Mouse (Mus musculus): ENCODE results near the gene Map3k7cl. TPM values are rescaled to one million over a fixed set of nuclear protein-coding genes. Genes with fewer than 3 reads are reported as not detected.

Map3k7cl gene
- polyA plus RNA-seq, 1 experiment = 2.2 TPM

DNA sequence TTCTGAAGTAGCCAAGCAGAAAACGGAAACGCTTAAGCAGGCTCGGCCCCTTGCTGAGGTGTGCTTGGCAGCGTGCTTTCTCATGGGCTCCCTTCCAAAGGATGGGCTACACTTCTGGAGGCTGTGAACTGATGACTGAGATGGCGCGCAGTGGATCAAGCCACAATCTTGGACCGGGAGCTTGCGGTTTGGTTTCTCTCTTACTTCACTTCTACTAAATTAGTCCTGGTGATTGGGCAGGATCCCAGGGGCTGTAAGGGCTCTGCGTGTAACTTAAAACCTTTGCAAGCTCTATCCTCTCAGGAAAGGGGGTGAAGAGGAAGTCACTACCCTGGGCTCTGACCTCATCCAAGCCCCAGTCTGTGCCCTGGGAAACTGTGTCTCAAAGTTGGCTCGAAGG, 22.5 kb downstream of the Map3k7cl start:
- Histone ChIP-seq H3K4me3 (no peak overlapping the region), H3ac (ENCODE audit: control insufficient read depth, insufficient read length) (no peak overlapping the region), H3K4me2 (ENCODE audit: low read depth) (peak overlapping the region; percentile 71), H3K79me2 (ENCODE audit: control insufficient read depth, insufficient read depth) (no peaks in the 10 kb centered on the region), H3K36me3 (ENCODE audit: control insufficient read depth, insufficient read depth) (no peaks in the 10 kb centered on the region), H3K27me3 (ENCODE audit: control insufficient read depth, insufficient read depth, insufficient read length) (no peaks in the 10 kb centered on the region)
- TF ChIP-seq MAX (IDR thresholded peaks at IDR 0.05; ENCODE audit: low read depth) = no peak
- no peak for TF ChIP-seq REST (IDR thresholded peaks at IDR 0.05; ENCODE audit: insufficient read depth, insufficient read length)
- 0 out of 2 replicates have a peak, but pooled peaks have one; percentile 44 for TF ChIP-seq CEBPB (IDR thresholded peaks at IDR 0.05; ENCODE audit: insufficient read depth, poor library complexity, severe bottlenecking)
- peak in 1 of 3 experiments; percentile 31 for TF ChIP-seq MYOD1 (IDR thresholded peaks at IDR 0.05; ENCODE audit: control insufficient read depth in 1 of 3, insufficient read length in 2 of 3, low read depth in 2 of 3)
- no peak for TF ChIP-seq TCF12 (IDR thresholded peaks at IDR 0.05; ENCODE audit: insufficient read depth, poor library complexity, severe bottlenecking)
- no peak for TF ChIP-seq SRF (IDR thresholded peaks at IDR 0.05; ENCODE audit: control insufficient read depth, insufficient read length, low read depth)
- no peak for TF ChIP-seq POLR2A (IDR thresholded peaks at IDR 0.05; ENCODE audit: insufficient read length, low read depth)
- TF ChIP-seq MYOG (IDR thresholded peaks at IDR 0.05; ENCODE audit: control insufficient read depth in 1 of 3, insufficient read depth in 1 of 3, insufficient read length in 2 of 3, low read depth in 2 of 3) = peak in 1 of 3 experiments; percentile 32
- TF ChIP-seq USF1 (IDR thresholded peaks at IDR 0.05; ENCODE audit: low read depth) = no peak
- no peak for TF ChIP-seq TCF3 (IDR thresholded peaks at IDR 0.05; ENCODE audit: insufficient read length, low read depth)
- no peak for TF ChIP-seq POLR2AphosphoS2 (IDR thresholded peaks at IDR 0.05; ENCODE audit: insufficient read length, low read depth)
- no peak for TF ChIP-seq E2F4 (IDR thresholded peaks at IDR 0.05; ENCODE audit: insufficient read depth)

DNA sequence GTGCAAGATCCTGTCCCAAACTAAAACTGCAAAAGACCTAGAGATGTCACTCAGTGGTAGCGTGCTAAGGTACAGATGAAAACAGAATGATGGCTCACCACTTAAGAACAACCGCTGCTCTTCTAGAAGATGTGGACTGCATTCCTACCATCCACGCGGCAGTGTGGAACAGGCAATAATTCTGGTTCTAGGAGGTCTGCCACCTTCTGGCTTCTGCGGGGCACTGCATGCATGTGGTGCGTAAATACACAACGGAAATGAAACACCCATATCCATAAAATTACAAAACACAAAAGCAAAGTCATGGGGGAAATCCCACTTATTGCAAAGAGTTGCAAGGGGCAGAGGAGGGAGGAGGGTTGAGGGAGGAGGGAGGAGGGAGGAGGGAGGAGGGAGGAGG, 25.8 kb downstream of the Map3k7cl start:
- Histone ChIP-seq H3K27me3 (ENCODE audit: control insufficient read depth, insufficient read depth, insufficient read length) (no peaks in the 10 kb centered on the region), H3K4me3 (no peak overlapping the region), H3ac (ENCODE audit: control insufficient read depth, insufficient read length) (no peak overlapping the region), H3K36me3 (ENCODE audit: control insufficient read depth, insufficient read depth) (no peaks in the 10 kb centered on the region), H3K4me2 (ENCODE audit: low read depth) (no peak overlapping the region), H3K79me2 (ENCODE audit: control insufficient read depth, insufficient read depth) (no peaks in the 10 kb centered on the region)
- TF ChIP-seq MYOG (IDR thresholded peaks at IDR 0.05; ENCODE audit: control insufficient read depth in 1 of 3, insufficient read depth in 1 of 3, insufficient read length in 2 of 3, low read depth in 2 of 3) = no peak
- TF ChIP-seq POLR2A (IDR thresholded peaks at IDR 0.05; ENCODE audit: insufficient read length, low read depth) = no peak
- TF ChIP-seq MAX (IDR thresholded peaks at IDR 0.05; ENCODE audit: low read depth) = no peak
- TF ChIP-seq POLR2AphosphoS2 (IDR thresholded peaks at IDR 0.05; ENCODE audit: insufficient read length, low read depth) = no peak
- TF ChIP-seq CEBPB (IDR thresholded peaks at IDR 0.05; ENCODE audit: insufficient read depth, poor library complexity, severe bottlenecking) = peak; percentile 75
- no peak for TF ChIP-seq USF1 (IDR thresholded peaks at IDR 0.05; ENCODE audit: low read depth)

DNA sequence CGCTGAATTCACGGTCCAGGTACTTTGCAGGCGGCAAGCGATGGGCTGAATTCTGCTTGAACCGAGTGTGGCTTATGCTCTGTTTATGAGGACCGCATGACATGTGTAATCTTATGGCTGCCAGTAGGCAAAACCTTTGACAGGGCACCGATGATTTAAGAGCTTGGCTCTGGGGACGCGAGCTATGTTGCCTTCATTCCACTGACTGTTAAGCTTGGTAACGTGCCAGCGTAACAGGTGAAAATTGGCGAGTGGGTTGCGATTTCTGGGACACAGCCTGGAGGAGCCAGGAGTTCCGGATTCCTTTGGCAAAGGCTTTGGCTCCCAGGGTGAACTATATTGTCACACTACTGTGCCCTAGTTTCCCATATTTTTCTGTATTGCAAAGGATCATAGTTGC, 26.3 kb downstream of the Map3k7cl start:
- Histone ChIP-seq H3K36me3 (ENCODE audit: control insufficient read depth, insufficient read depth) (no peaks in the 10 kb centered on the region), H3K4me2 (ENCODE audit: low read depth) (peak overlapping the region; percentile 31), H3K27me3 (ENCODE audit: control insufficient read depth, insufficient read depth, insufficient read length) (no peaks in the 10 kb centered on the region), H3K79me2 (ENCODE audit: control insufficient read depth, insufficient read depth) (no peaks in the 10 kb centered on the region), H3K4me3 (no peak overlapping the region), H3ac (ENCODE audit: control insufficient read depth, insufficient read length) (no peak overlapping the region)
- TF ChIP-seq REST (IDR thresholded peaks at IDR 0.05; ENCODE audit: insufficient read depth, insufficient read length) (no peak), TCF3 (IDR thresholded peaks at IDR 0.05; ENCODE audit: insufficient read length, low read depth) (no peak), MYOD1 (IDR thresholded peaks at IDR 0.05; ENCODE audit: control insufficient read depth in 1 of 3, insufficient read length in 2 of 3, low read depth in 2 of 3) (peak in 2 of 3 experiments; percentile 40 to 66), POLR2AphosphoS2 (IDR thresholded peaks at IDR 0.05; ENCODE audit: insufficient read length, low read depth) (no peak), USF1 (IDR thresholded peaks at IDR 0.05; ENCODE audit: low read depth) (no peak), MYOG (IDR thresholded peaks at IDR 0.05; ENCODE audit: control insufficient read depth in 1 of 3, insufficient read depth in 1 of 3, insufficient read length in 2 of 3, low read depth in 2 of 3) (peak in 1 of 3 experiments; percentile 72), SRF (IDR thresholded peaks at IDR 0.05; ENCODE audit: control insufficient read depth, insufficient read length, low read depth) (no peak)

DNA sequence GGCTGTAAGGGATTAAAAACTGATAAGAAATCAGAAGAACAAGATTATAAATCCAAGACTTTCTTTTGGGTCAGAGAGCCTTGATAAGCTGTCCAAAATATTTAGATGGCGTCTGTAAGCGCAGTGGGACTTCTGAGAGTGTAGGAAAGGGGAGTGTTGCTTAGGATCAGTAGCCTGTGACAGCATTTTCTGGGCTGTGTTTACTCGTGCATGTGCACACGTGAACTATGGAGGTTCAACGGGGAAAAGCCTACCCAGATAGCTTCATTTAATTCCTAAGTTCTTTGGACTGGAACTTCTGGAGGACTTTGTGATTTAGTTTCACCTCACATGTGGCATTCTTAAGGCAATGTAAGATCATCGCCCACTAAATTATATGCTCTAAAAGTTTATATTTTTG, 29.6 kb downstream of the Map3k7cl start:
- TF ChIP-seq CEBPB (IDR thresholded peaks at IDR 0.05; ENCODE audit: insufficient read depth, poor library complexity, severe bottlenecking) = no peak
- no peak for TF ChIP-seq USF1 (IDR thresholded peaks at IDR 0.05; ENCODE audit: low read depth)
- peak overlapping the region; percentile 7 for H3K4me2 ChIP-seq (ENCODE audit: low read depth)

DNA sequence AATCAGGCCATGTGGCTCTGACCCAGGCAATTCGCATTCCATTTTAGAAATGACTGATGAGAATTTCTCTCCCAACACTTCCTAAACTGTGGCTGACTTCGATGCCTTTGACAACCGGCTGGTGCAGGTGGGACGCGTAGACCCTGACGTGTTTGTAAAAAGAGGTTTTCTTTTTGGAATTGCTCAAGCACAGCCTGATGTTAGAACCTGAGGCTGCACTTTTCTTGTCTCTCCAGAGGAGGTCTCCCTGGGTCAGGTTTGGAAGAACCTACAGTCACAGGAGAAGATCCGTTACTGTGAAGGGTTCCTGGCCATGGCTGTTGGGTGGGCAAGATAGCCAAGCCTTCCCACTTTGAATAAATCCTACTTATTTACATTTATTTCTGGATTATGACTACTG, 31.5 kb downstream of the Map3k7cl start:
- no peak for TF ChIP-seq TCF12 (IDR thresholded peaks at IDR 0.05; ENCODE audit: insufficient read depth, poor library complexity, severe bottlenecking)
- no peak for TF ChIP-seq MAX (IDR thresholded peaks at IDR 0.05; ENCODE audit: low read depth)
- no peak for TF ChIP-seq MYOG (IDR thresholded peaks at IDR 0.05; ENCODE audit: control insufficient read depth in 1 of 3, insufficient read depth in 1 of 3, insufficient read length in 2 of 3, low read depth in 2 of 3)
- TF ChIP-seq POLR2AphosphoS2 (IDR thresholded peaks at IDR 0.05; ENCODE audit: insufficient read length, low read depth) = no peak
- no peak for TF ChIP-seq USF1 (IDR thresholded peaks at IDR 0.05; ENCODE audit: low read depth)
- no peak for TF ChIP-seq SRF (IDR thresholded peaks at IDR 0.05; ENCODE audit: control insufficient read depth, insufficient read length, low read depth)
- H3K36me3 ChIP-seq (ENCODE audit: control insufficient read depth, insufficient read depth) = no peaks in the 10 kb centered on the region
- no peak overlapping the region for H3K4me2 ChIP-seq (ENCODE audit: low read depth)
- no peak overlapping the region for H3K4me3 ChIP-seq
- H3K79me2 ChIP-seq (ENCODE audit: control insufficient read depth, insufficient read depth) = no peaks in the 10 kb centered on the region
- no peaks in the 10 kb centered on the region for H3K27me3 ChIP-seq (ENCODE audit: control insufficient read depth, insufficient read depth, insufficient read length)
- no peak overlapping the region for H3ac ChIP-seq (ENCODE audit: control insufficient read depth, insufficient read length)

More for the DNA sequence above, 29.6 kb downstream of the Map3k7cl start:
- Histone ChIP-seq H3K79me2 (ENCODE audit: control insufficient read depth, insufficient read depth) (no peaks in the 10 kb centered on the region), H3ac (ENCODE audit: control insufficient read depth, insufficient read length) (no peak overlapping the region), H3K36me3 (ENCODE audit: control insufficient read depth, insufficient read depth) (no peaks in the 10 kb centered on the region), H3K4me3 (no peak overlapping the region), H3K27me3 (ENCODE audit: control insufficient read depth, insufficient read depth, insufficient read length) (no peaks in the 10 kb centered on the region)
